21 mouse cellular contexts compared by ENCODE assay signal in the genomic region with DNA sequence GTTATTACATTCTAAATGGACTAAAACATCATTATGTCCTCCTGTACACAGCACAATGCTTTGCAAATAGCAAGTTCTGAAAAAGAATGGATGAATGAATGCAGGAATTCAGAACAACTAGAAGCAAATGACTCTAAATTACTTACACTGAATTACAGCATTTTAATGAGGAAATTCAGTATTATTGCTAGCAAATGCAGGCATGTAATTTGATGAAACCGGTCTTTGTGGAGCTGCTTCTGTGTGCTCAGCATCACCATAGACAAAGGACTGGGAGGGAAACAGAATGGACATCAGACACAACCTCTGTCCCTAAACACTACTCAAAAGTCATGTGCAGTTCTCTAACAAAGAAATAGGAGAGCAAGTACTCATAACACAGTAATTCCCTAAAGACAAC.
A peak's percentile ranks its signal among the peaks of the same experiment; 100 is the strongest.
DNase-seq lines count a peak whose midpoint lies in the region; ATAC-seq and TF ChIP-seq lines count a peak whose summit lies in the region.
"Had no signal": no experiment of that assay in that cellular context is flagged by ENCODE, and none has a peak within 500 bp of the region (broad histone marks: within the 10 kb centered on the region; RNA-seq: fewer than 3 reads in every experiment).

No protein-coding gene starts in this region.

- H3K4me3 ChIP-seq in forebrain, embryonic 14.5 days (ENCODE audit: low read depth, low read length): no peak overlapping the region
- no peak overlapping the region for H3K4me3 ChIP-seq in forebrain, embryonic 12.5 days (replicated peaks)
- no peak overlapping the region for H3K4me3 ChIP-seq in forebrain, postnatal 0 days (ENCODE audit: low read depth, low read length)
- H3K4me3 ChIP-seq in forebrain, embryonic 10.5 days: no peak overlapping the region
- H3K4me3 ChIP-seq: embryonic facial prominence, embryonic 13.5 days; embryonic facial prominence, embryonic 15.5 days; erythroblast, embryonic 14.5 days had no signal

- no peak overlapping the region for H3K9ac ChIP-seq in forebrain, embryonic 14.5 days (ENCODE audit: low read length)
- H3K9ac ChIP-seq in forebrain, embryonic 12.5 days: no peak overlapping the region
- H3K9ac ChIP-seq in forebrain, postnatal 0 days: no peak overlapping the region
- H3K9ac ChIP-seq: embryonic facial prominence, embryonic 13.5 days; embryonic facial prominence, embryonic 15.5 days had no signal

- no peaks in the 10 kb centered on the region for H3K27me3 ChIP-seq in forebrain, embryonic 14.5 days (replicated peaks; ENCODE audit: control insufficient read depth, insufficient read depth, low read length)
- H3K27me3 ChIP-seq in forebrain, embryonic 12.5 days: no peaks in the 10 kb centered on the region
- H3K27me3 ChIP-seq in forebrain, postnatal 0 days (ENCODE audit: insufficient read depth, low read length): no peaks in the 10 kb centered on the region
- no peaks in the 10 kb centered on the region for H3K27me3 ChIP-seq in forebrain, embryonic 10.5 days (ENCODE audit: poor library complexity, severe bottlenecking)
- H3K27me3 ChIP-seq: embryonic facial prominence, embryonic 13.5 days; embryonic facial prominence, embryonic 15.5 days; Patski had no signal

- no peak for TF ChIP-seq POLR2A in brain, embryonic 14.5 days (IDR thresholded peaks at IDR 0.05; ENCODE audit: borderline replicate concordance, extremely low read depth, insufficient read depth, insufficient read length, poor library complexity, severe bottlenecking)

- WGBS in forebrain, embryonic 14.5 days: 27% methylated on average over 1 of the region's 1 CpGs
- 34% methylated on average over 1 of the region's 1 CpGs for WGBS in forebrain, embryonic 12.5 days
- 21% methylated on average over 1 of the region's 1 CpGs for WGBS in forebrain, postnatal 0 days
- WGBS in forebrain, embryonic 10.5 days: 97% methylated on average over 1 of the region's 1 CpGs

- no peak overlapping the region for H3K27ac ChIP-seq in forebrain, embryonic 14.5 days (ENCODE audit: low read depth, low read length)
- H3K27ac ChIP-seq in forebrain, embryonic 12.5 days: no peak overlapping the region
- H3K27ac ChIP-seq in forebrain, postnatal 0 days (ENCODE audit: low read depth, low read length): no peak overlapping the region
- no peak overlapping the region for H3K27ac ChIP-seq in forebrain, embryonic 10.5 days
- H3K27ac ChIP-seq: embryonic facial prominence, embryonic 13.5 days; embryonic facial prominence, embryonic 15.5 days had no signal

- no peak overlapping the region for H3K4me2 ChIP-seq in forebrain, embryonic 14.5 days (ENCODE audit: low read length)
- no peak overlapping the region for H3K4me2 ChIP-seq in forebrain, embryonic 12.5 days
- H3K4me2 ChIP-seq in forebrain, postnatal 0 days (ENCODE audit: low read depth): no peak overlapping the region
- H3K4me2 ChIP-seq: embryonic facial prominence, embryonic 13.5 days; embryonic facial prominence, embryonic 15.5 days had no signal

- no peak for TF ChIP-seq CTCF in forebrain, postnatal 0 days (IDR thresholded peaks at IDR 0.05; ENCODE audit: low read depth)
- TF ChIP-seq CTCF in brain, embryonic 14.5 days (IDR thresholded peaks at IDR 0.05; ENCODE audit: borderline replicate concordance, extremely low read depth, insufficient read depth, insufficient read length): no peak

- no peak for ATAC-seq in forebrain, embryonic 14.5 days
- no peak for ATAC-seq in forebrain, embryonic 12.5 days (ENCODE audit: low FRiP score)
- peak; percentile 18; the same call in 1 of the 2 replicates for ATAC-seq in forebrain, postnatal 0 days
- ATAC-seq: activated CD4-positive, CD25-positive, alpha-beta regulatory T cell, adult 4 months; Patski had no signal

- DNase-seq in forebrain, embryonic 14.5 days (ENCODE audit: low spot score): peak; percentile 33
- DNase-seq in forebrain, postnatal 0 days: no peak
- no peak for DNase-seq in forebrain, embryonic 10.5 days (ENCODE audit: extremely low spot score, low spot score)
- peak; percentile 44 for DNase-seq in brain, embryonic 14.5 days (ENCODE audit: low read depth)
- DNase-seq in retina, embryonic 14.5 days (ENCODE audit: low spot score): no peak
- DNase-seq: adrenal gland, adult 8-10 months; adrenal gland, postnatal 14 days; adrenal gland, postnatal 36 days; cerebellum, adult 11 months; cerebellum, adult 18-20 months; cerebellum, adult 8-10 months; cerebellum, adult 9-11 months; cerebellum, postnatal 14 days; cerebellum, postnatal 36 days; embryo, embryonic 11 days had no signal

- H3K9me3 ChIP-seq in forebrain, embryonic 14.5 days (replicated peaks; ENCODE audit: control insufficient read depth, low read length): no peaks in the 10 kb centered on the region
- H3K9me3 ChIP-seq in forebrain, embryonic 12.5 days: no peaks in the 10 kb centered on the region
- H3K9me3 ChIP-seq in forebrain, postnatal 0 days (ENCODE audit: low read length): no peaks in the 10 kb centered on the region
- no peaks in the 10 kb centered on the region for H3K9me3 ChIP-seq in forebrain, embryonic 10.5 days
- H3K9me3 ChIP-seq: embryonic facial prominence, embryonic 13.5 days; embryonic facial prominence, embryonic 15.5 days had no signal

- no peaks in the 10 kb centered on the region for H3K36me3 ChIP-seq in forebrain, embryonic 14.5 days (ENCODE audit: control insufficient read depth, insufficient read depth, low read length)
- no peaks in the 10 kb centered on the region for H3K36me3 ChIP-seq in forebrain, embryonic 12.5 days (replicated peaks)
- H3K36me3 ChIP-seq in forebrain, postnatal 0 days (ENCODE audit: insufficient read depth): no peaks in the 10 kb centered on the region
- H3K36me3 ChIP-seq in forebrain, embryonic 10.5 days (replicated peaks): no peaks in the 10 kb centered on the region
- H3K36me3 ChIP-seq: embryonic facial prominence, embryonic 13.5 days; embryonic facial prominence, embryonic 15.5 days had no signal

- no peaks in the 10 kb centered on the region for H3K4me1 ChIP-seq in forebrain, embryonic 14.5 days (ENCODE audit: control insufficient read depth, insufficient read depth, low read length)
- H3K4me1 ChIP-seq in forebrain, embryonic 12.5 days: no peaks in the 10 kb centered on the region
- no peaks in the 10 kb centered on the region for H3K4me1 ChIP-seq in forebrain, postnatal 0 days (ENCODE audit: insufficient read depth)
- no peaks in the 10 kb centered on the region for H3K4me1 ChIP-seq in forebrain, embryonic 10.5 days
- H3K4me1 ChIP-seq: embryonic facial prominence, embryonic 13.5 days; embryonic facial prominence, embryonic 15.5 days had no signal

Comparison
In these comparisons a context has a peak if more than half of its experiments do, and no peak if none do; other contexts are left out.
1. DNase-seq: peak in forebrain, embryonic 14.5 days (single experiment) and brain, embryonic 14.5 days (single experiment); none in forebrain, postnatal 0 days (single experiment), forebrain, embryonic 10.5 days (single experiment) and retina, embryonic 14.5 days (single experiment).